ENCODE assay signal across 24 mouse cellular contexts in the genomic region with DNA sequence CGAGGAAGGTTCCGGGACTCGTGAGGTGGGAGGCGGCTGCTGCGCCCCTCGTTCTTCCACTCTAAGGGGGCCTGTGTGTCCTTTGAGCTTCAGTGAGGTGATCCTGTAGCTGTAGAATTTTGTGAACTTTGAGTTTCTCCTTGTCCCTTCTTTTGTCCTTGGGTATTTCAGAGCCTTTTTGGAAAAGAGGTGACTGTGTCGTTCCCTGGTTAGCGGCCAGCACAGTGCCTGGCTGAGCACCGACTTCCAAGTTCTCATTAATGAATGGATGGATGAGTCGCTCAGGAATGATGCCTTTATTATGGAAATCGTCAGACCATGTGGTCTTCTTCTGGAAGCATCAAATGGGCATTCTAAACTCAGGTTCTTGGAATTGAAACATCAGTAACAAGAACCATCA.
A peak's percentile ranks its signal among the peaks of the same experiment; 100 is the strongest.
DNase-seq lines count a peak whose midpoint lies in the region; ATAC-seq and TF ChIP-seq lines count a peak whose summit lies in the region.
"Had no signal": no experiment of that assay in that cellular context is flagged by ENCODE, and none has a peak within 500 bp of the region (broad histone marks: within the 10 kb centered on the region; RNA-seq: fewer than 3 reads in every experiment).

No protein-coding gene starts in this region.

- H3K9me3 ChIP-seq in forebrain, embryonic 10.5 days = no peaks in the 10 kb centered on the region
- no peaks in the 10 kb centered on the region for H3K9me3 ChIP-seq in forebrain, embryonic 13.5 days (replicated peaks)
- H3K9me3 ChIP-seq: heart, embryonic 12.5 days; hindbrain, embryonic 15.5 days; midbrain, embryonic 12.5 days; stomach, embryonic 15.5 days had no signal

- peak; percentile 43 for DNase-seq in adrenal gland, postnatal 25 days
- no peak for DNase-seq in adrenal gland, adult 18-20 months (ENCODE audit: low spot score in 2 of 2)
- DNase-seq in forebrain, embryonic 10.5 days (ENCODE audit: extremely low spot score, low spot score) = no peak
- no peak for DNase-seq in kidney, adult 2 months
- DNase-seq in kidney, adult 9 months = no peak
- peak; percentile 62 for DNase-seq in brain, embryonic 14.5 days (ENCODE audit: low read depth)
- DNase-seq in urinary bladder, adult 2 months (ENCODE audit: low spot score) = no peak
- DNase-seq: cerebellum, adult 18-20 months; gastrocnemius, adult 2 months; heart, postnatal 14 days; kidney, adult 11 months; kidney, postnatal 14 days; layer of hippocampus, adult 9-11 months; left cerebral cortex, postnatal 4 days; liver had no signal

- WGBS in forebrain, embryonic 10.5 days = 83% methylated on average over 11 of the region's 11 CpGs
- 58% methylated on average over 11 of the region's 11 CpGs for WGBS in forebrain, embryonic 13.5 days
- 64% methylated on average over 11 of the region's 11 CpGs for WGBS in kidney, adult 2 months

- H3K4me1 ChIP-seq in forebrain, embryonic 10.5 days = no peaks in the 10 kb centered on the region; the same call in 1 of the 2 replicates
- 0 out of 2 replicates have a peak, but pooled peaks cover 8% of the 10 kb centered on the region for H3K4me1 ChIP-seq in forebrain, embryonic 13.5 days
- H3K4me1 ChIP-seq in kidney, adult 2 months (ENCODE audit: control insufficient read depth, insufficient read depth, low read length) = no peaks in the 10 kb centered on the region
- H3K4me1 ChIP-seq: heart, embryonic 12.5 days; hindbrain, embryonic 15.5 days; stomach, embryonic 15.5 days had no signal

- no peak for TF ChIP-seq POLR2A in kidney, adult 2 months (IDR thresholded peaks at IDR 0.05; ENCODE audit: low read depth, low read length)
- no peak for TF ChIP-seq POLR2A in brain, embryonic 14.5 days (IDR thresholded peaks at IDR 0.05; ENCODE audit: borderline replicate concordance, extremely low read depth, insufficient read depth, insufficient read length, poor library complexity, severe bottlenecking)

- H3K27ac ChIP-seq in forebrain, embryonic 10.5 days = 0 out of 2 replicates have a peak overlapping the region, but pooled peaks have one; percentile 12
- H3K27ac ChIP-seq in forebrain, embryonic 13.5 days = no peak overlapping the region
- H3K27ac ChIP-seq in kidney, adult 2 months (ENCODE audit: insufficient read depth, low read depth, low read length) = peak overlapping the region; percentile 84; the same call in 1 of the 2 replicates
- H3K27ac ChIP-seq: gastrocnemius, adult 2 months; hindbrain, embryonic 15.5 days; left cerebral cortex, adult 2 months; midbrain, embryonic 12.5 days; stomach, embryonic 15.5 days had no signal

- H3K4me2 ChIP-seq in forebrain, embryonic 13.5 days = no peak overlapping the region
- H3K4me2 ChIP-seq: heart, embryonic 12.5 days; hindbrain, embryonic 15.5 days; midbrain, embryonic 12.5 days; stomach, embryonic 15.5 days had no signal

- no peak overlapping the region for H3K4me3 ChIP-seq in forebrain, embryonic 10.5 days
- no peak overlapping the region for H3K4me3 ChIP-seq in forebrain, embryonic 13.5 days
- no peak overlapping the region for H3K4me3 ChIP-seq in kidney, adult 2 months (ENCODE audit: insufficient read depth, low read depth, low read length)
- H3K4me3 ChIP-seq: gastrocnemius, adult 2 months; heart, embryonic 12.5 days; hindbrain, embryonic 15.5 days; left cerebral cortex, adult 2 months; midbrain, embryonic 12.5 days; myocyte; stomach, embryonic 15.5 days had no signal

- TF ChIP-seq CTCF in kidney, adult 2 months (conservative IDR thresholded peaks at IDR 0.05; ENCODE audit: insufficient read depth, insufficient read length, low read depth, low read length) = no peak
- TF ChIP-seq CTCF in brain, embryonic 14.5 days (IDR thresholded peaks at IDR 0.05; ENCODE audit: borderline replicate concordance, extremely low read depth, insufficient read depth, insufficient read length) = no peak

- ATAC-seq in forebrain, embryonic 13.5 days = no peak
- ATAC-seq: lung, postnatal 0 days had no signal

- H3K9ac ChIP-seq in forebrain, embryonic 13.5 days = no peak overlapping the region
- H3K9ac ChIP-seq: heart, embryonic 12.5 days; hindbrain, embryonic 15.5 days; midbrain, embryonic 12.5 days; stomach, embryonic 15.5 days had no signal

- no peaks in the 10 kb centered on the region for H3K36me3 ChIP-seq in forebrain, embryonic 10.5 days (replicated peaks)
- H3K36me3 ChIP-seq in forebrain, embryonic 13.5 days (ENCODE audit: poor library complexity, severe bottlenecking) = no peaks in the 10 kb centered on the region
- H3K36me3 ChIP-seq in kidney, adult 2 months (ENCODE audit: control insufficient read depth, insufficient read depth, low read length) = no peaks in the 10 kb centered on the region
- H3K36me3 ChIP-seq: G1E; heart, embryonic 12.5 days; hindbrain, embryonic 15.5 days; midbrain, embryonic 12.5 days; stomach, embryonic 15.5 days had no signal

- no peaks in the 10 kb centered on the region for H3K27me3 ChIP-seq in forebrain, embryonic 10.5 days (ENCODE audit: poor library complexity, severe bottlenecking)
- no peaks in the 10 kb centered on the region for H3K27me3 ChIP-seq in forebrain, embryonic 13.5 days
- H3K27me3 ChIP-seq in kidney, adult 2 months (replicated peaks; ENCODE audit: control insufficient read depth, insufficient read depth, low read length) = no peaks in the 10 kb centered on the region
- H3K27me3 ChIP-seq: heart, embryonic 12.5 days; hindbrain, embryonic 15.5 days; midbrain, embryonic 12.5 days; stomach, embryonic 15.5 days had no signal

Comparison
In these comparisons a context has a peak if more than half of its experiments do, and no peak if none do; other contexts are left out.
1. DNase-seq: peak in adrenal gland, postnatal 25 days (single experiment) and brain, embryonic 14.5 days (single experiment); none in adrenal gland, adult 18-20 months (0 of 2), forebrain, embryonic 10.5 days (single experiment), kidney, adult 2 months (single experiment), kidney, adult 9 months (single experiment) and urinary bladder, adult 2 months (single experiment).